Comparison of ENCODE assay signal across 13 mouse cellular contexts in genomic region chr7:97171719-97172118, GRCm38 (mm10).
A peak's percentile ranks its signal among the peaks of the same experiment; 100 is the strongest.
DNase-seq lines count a peak whose midpoint lies in the region; ATAC-seq and TF ChIP-seq lines count a peak whose summit lies in the region.
"Had no signal": no experiment of that assay in that cellular context is flagged by ENCODE, and none has a peak within 500 bp of the region (broad histone marks: within the 10 kb centered on the region; RNA-seq: fewer than 3 reads in every experiment).

No protein-coding gene starts in this region.

- ATAC-seq in embryonic facial prominence, embryonic 15.5 days (ENCODE audit: insufficient number of reproducible peaks, low FRiP score, low TSS enrichment, low read depth): no peak
- ATAC-seq in intestine, embryonic 15.5 days: no peak
- no peak for ATAC-seq in intestine, embryonic 16.5 days
- ATAC-seq in stomach, embryonic 15.5 days (ENCODE audit: insufficient read depth, low FRiP score, low read depth): no peak
- ATAC-seq in stomach, postnatal 0 days (ENCODE audit: low FRiP score, low TSS enrichment): no peak
- no peak for ATAC-seq in stomach, embryonic 16.5 days (ENCODE audit: insufficient read depth, low FRiP score)
- no peak for ATAC-seq in midbrain, embryonic 15.5 days (replicated peaks)
- ATAC-seq: forebrain, postnatal 0 days had no signal

- no peaks in the 10 kb centered on the region for H3K36me3 ChIP-seq in embryonic facial prominence, embryonic 15.5 days
- no peaks in the 10 kb centered on the region for H3K36me3 ChIP-seq in embryonic facial prominence, embryonic 10.5 days (replicated peaks)
- H3K36me3 ChIP-seq in intestine, embryonic 15.5 days: no peaks in the 10 kb centered on the region
- H3K36me3 ChIP-seq in intestine, embryonic 16.5 days (ENCODE audit: control insufficient read depth, insufficient read depth, low read length): no peaks in the 10 kb centered on the region
- H3K36me3 ChIP-seq in stomach, embryonic 15.5 days: no peaks in the 10 kb centered on the region
- H3K36me3 ChIP-seq in stomach, postnatal 0 days (ENCODE audit: control insufficient read depth, insufficient read depth, low read length): no peaks in the 10 kb centered on the region
- no peaks in the 10 kb centered on the region for H3K36me3 ChIP-seq in stomach, embryonic 16.5 days (ENCODE audit: control insufficient read depth, insufficient read depth, low read length)
- no peaks in the 10 kb centered on the region for H3K36me3 ChIP-seq in midbrain, embryonic 15.5 days (replicated peaks)

- no peaks in the 10 kb centered on the region for H3K4me1 ChIP-seq in embryonic facial prominence, embryonic 15.5 days
- no peaks in the 10 kb centered on the region; the same call in 1 of the 2 replicates for H3K4me1 ChIP-seq in embryonic facial prominence, embryonic 10.5 days
- H3K4me1 ChIP-seq in intestine, embryonic 15.5 days (replicated peaks): 0 out of 2 replicates have a peak, but pooled peaks cover 5% of the 10 kb centered on the region
- peaks cover 7% of the 10 kb centered on the region; the same call in 1 of the 2 replicates for H3K4me1 ChIP-seq in intestine, embryonic 16.5 days (ENCODE audit: control insufficient read depth, insufficient read depth, low read length)
- H3K4me1 ChIP-seq in stomach, embryonic 15.5 days: peaks cover 6% of the 10 kb centered on the region; the same call in 1 of the 2 replicates
- no peaks in the 10 kb centered on the region for H3K4me1 ChIP-seq in stomach, postnatal 0 days (replicated peaks; ENCODE audit: control insufficient read depth, insufficient read depth)
- peaks cover 13% of the 10 kb centered on the region for H3K4me1 ChIP-seq in stomach, embryonic 16.5 days (ENCODE audit: control insufficient read depth, insufficient read depth, low read length)
- H3K4me1 ChIP-seq in midbrain, embryonic 15.5 days: no peaks in the 10 kb centered on the region

- no peak overlapping the region for H3K9ac ChIP-seq in embryonic facial prominence, embryonic 15.5 days
- no peak overlapping the region for H3K9ac ChIP-seq in intestine, embryonic 15.5 days
- no peak overlapping the region for H3K9ac ChIP-seq in intestine, embryonic 16.5 days (ENCODE audit: low read depth, low read length)
- H3K9ac ChIP-seq in stomach, embryonic 15.5 days: no peak overlapping the region
- no peak overlapping the region for H3K9ac ChIP-seq in stomach, postnatal 0 days (ENCODE audit: low read length)
- no peak overlapping the region for H3K9ac ChIP-seq in stomach, embryonic 16.5 days (ENCODE audit: low read length)
- no peak overlapping the region for H3K9ac ChIP-seq in midbrain, embryonic 15.5 days
- H3K9ac ChIP-seq: forebrain, postnatal 0 days; hindbrain, embryonic 14.5 days had no signal

- TF ChIP-seq EP300 in stomach, postnatal 0 days (optimal IDR thresholded peaks at IDR 0.05): no peak

- no peaks in the 10 kb centered on the region for H3K9me3 ChIP-seq in embryonic facial prominence, embryonic 15.5 days (replicated peaks)
- H3K9me3 ChIP-seq in embryonic facial prominence, embryonic 10.5 days: no peaks in the 10 kb centered on the region
- no peaks in the 10 kb centered on the region for H3K9me3 ChIP-seq in intestine, embryonic 15.5 days
- H3K9me3 ChIP-seq in intestine, embryonic 16.5 days (ENCODE audit: control insufficient read depth, low read length): no peaks in the 10 kb centered on the region
- no peaks in the 10 kb centered on the region for H3K9me3 ChIP-seq in stomach, embryonic 15.5 days
- H3K9me3 ChIP-seq in stomach, postnatal 0 days (ENCODE audit: control insufficient read depth, low read length): no peaks in the 10 kb centered on the region
- H3K9me3 ChIP-seq in stomach, embryonic 16.5 days (replicated peaks; ENCODE audit: control insufficient read depth, low read length): no peaks in the 10 kb centered on the region
- H3K9me3 ChIP-seq in midbrain, embryonic 15.5 days: no peaks in the 10 kb centered on the region

- no peaks in the 10 kb centered on the region for H3K27me3 ChIP-seq in embryonic facial prominence, embryonic 15.5 days
- no peaks in the 10 kb centered on the region for H3K27me3 ChIP-seq in embryonic facial prominence, embryonic 10.5 days (replicated peaks; ENCODE audit: low read depth, poor library complexity, severe bottlenecking)
- H3K27me3 ChIP-seq in intestine, embryonic 15.5 days (replicated peaks): no peaks in the 10 kb centered on the region
- no peaks in the 10 kb centered on the region for H3K27me3 ChIP-seq in intestine, embryonic 16.5 days (replicated peaks; ENCODE audit: control insufficient read depth, insufficient read depth, low read length)
- no peaks in the 10 kb centered on the region for H3K27me3 ChIP-seq in stomach, embryonic 15.5 days (replicated peaks)
- H3K27me3 ChIP-seq in stomach, postnatal 0 days (ENCODE audit: control insufficient read depth, insufficient read depth, low read length): no peaks in the 10 kb centered on the region
- H3K27me3 ChIP-seq in stomach, embryonic 16.5 days (ENCODE audit: control insufficient read depth, insufficient read depth, low read length): no peaks in the 10 kb centered on the region
- H3K27me3 ChIP-seq in midbrain, embryonic 15.5 days (replicated peaks): no peaks in the 10 kb centered on the region

- H3K27ac ChIP-seq in embryonic facial prominence, embryonic 15.5 days (replicated peaks): 0 out of 2 replicates have a peak overlapping the region, but pooled peaks have one; percentile 13
- no peak overlapping the region for H3K27ac ChIP-seq in embryonic facial prominence, embryonic 10.5 days (replicated peaks)
- H3K27ac ChIP-seq in intestine, embryonic 15.5 days: 0 out of 2 replicates have a peak overlapping the region, but pooled peaks have one; percentile 15
- H3K27ac ChIP-seq in intestine, embryonic 16.5 days (ENCODE audit: low read length): no peak overlapping the region
- peak overlapping the region; percentile 3; the same call in 1 of the 2 replicates for H3K27ac ChIP-seq in stomach, embryonic 15.5 days
- no peak overlapping the region; the same call in 1 of the 2 replicates for H3K27ac ChIP-seq in stomach, postnatal 0 days (replicated peaks)
- H3K27ac ChIP-seq in stomach, embryonic 16.5 days (ENCODE audit: low read length): peak overlapping the region; percentile 33; the same call in 1 of the 2 replicates
- no peak overlapping the region for H3K27ac ChIP-seq in midbrain, embryonic 15.5 days
- H3K27ac ChIP-seq: hindbrain, embryonic 14.5 days had no signal

- no peak for TF ChIP-seq CTCF in stomach, postnatal 0 days (IDR thresholded peaks at IDR 0.05; ENCODE audit: low read depth)

- 82% methylated on average over 4 of the region's 4 CpGs for WGBS in embryonic facial prominence, embryonic 15.5 days
- WGBS in embryonic facial prominence, embryonic 10.5 days: 85% methylated on average over 4 of the region's 4 CpGs
- 40% methylated on average over 4 of the region's 4 CpGs for WGBS in intestine, embryonic 15.5 days
- 45% methylated on average over 4 of the region's 4 CpGs for WGBS in intestine, embryonic 16.5 days
- 42% methylated on average over 4 of the region's 4 CpGs for WGBS in stomach, embryonic 15.5 days
- WGBS in stomach, postnatal 0 days: 37% methylated on average over 4 of the region's 4 CpGs
- WGBS in stomach, embryonic 16.5 days: 27% methylated on average over 4 of the region's 4 CpGs
- WGBS in midbrain, embryonic 15.5 days: 88% methylated on average over 4 of the region's 4 CpGs

- H3K4me2 ChIP-seq in embryonic facial prominence, embryonic 15.5 days (replicated peaks): no peak overlapping the region
- no peak overlapping the region for H3K4me2 ChIP-seq in intestine, embryonic 15.5 days (replicated peaks)
- no peak overlapping the region for H3K4me2 ChIP-seq in intestine, embryonic 16.5 days (ENCODE audit: low read depth, low read length)
- no peak overlapping the region for H3K4me2 ChIP-seq in stomach, embryonic 15.5 days
- no peak overlapping the region for H3K4me2 ChIP-seq in stomach, postnatal 0 days (replicated peaks; ENCODE audit: low read depth)
- no peak overlapping the region for H3K4me2 ChIP-seq in stomach, embryonic 16.5 days (ENCODE audit: low read depth, low read length)
- H3K4me2 ChIP-seq in midbrain, embryonic 15.5 days: no peak overlapping the region
- H3K4me2 ChIP-seq: hindbrain, embryonic 14.5 days; midbrain, embryonic 11.5 days had no signal

- no peak for DNase-seq in embryonic facial prominence, embryonic 10.5 days (ENCODE audit: low spot score)
- no peak for DNase-seq in stomach, postnatal 0 days (ENCODE audit: low spot score)
- DNase-seq: cerebellum, adult 8-10 months; forebrain, postnatal 0 days; right cerebral cortex, postnatal 14 days had no signal

- no peak overlapping the region for H3K4me3 ChIP-seq in embryonic facial prominence, embryonic 15.5 days (replicated peaks)
- no peak overlapping the region for H3K4me3 ChIP-seq in embryonic facial prominence, embryonic 10.5 days
- H3K4me3 ChIP-seq in intestine, embryonic 15.5 days (replicated peaks): no peak overlapping the region
- no peak overlapping the region for H3K4me3 ChIP-seq in intestine, embryonic 16.5 days (ENCODE audit: low read length)
- H3K4me3 ChIP-seq in stomach, embryonic 15.5 days (replicated peaks): no peak overlapping the region
- H3K4me3 ChIP-seq in stomach, postnatal 0 days (ENCODE audit: low read depth, low read length): no peak overlapping the region
- H3K4me3 ChIP-seq in stomach, embryonic 16.5 days (replicated peaks; ENCODE audit: low read length): no peak overlapping the region
- H3K4me3 ChIP-seq in midbrain, embryonic 15.5 days: no peak overlapping the region

Comparison
In these comparisons a context has a peak if more than half of its experiments do, and no peak if none do; other contexts are left out.
1. H3K27ac ChIP-seq: peak in embryonic facial prominence, embryonic 15.5 days (single experiment), intestine, embryonic 15.5 days (single experiment), stomach, embryonic 15.5 days (single experiment) and stomach, embryonic 16.5 days (single experiment); none in embryonic facial prominence, embryonic 10.5 days (single experiment), intestine, embryonic 16.5 days (single experiment), stomach, postnatal 0 days (single experiment) and midbrain, embryonic 15.5 days (single experiment).